Mouse (Mus musculus) myocyte (in vitro differentiated cells): ENCODE measurements around the gene Olfr1394. TPM values are rescaled to one million over a fixed set of nuclear protein-coding genes. Genes with fewer than 3 reads are reported as not detected.

Source experiments
- H3K27me3 ChIP-seq: one replicate; pipeline ENCODE4 v1.6.1; 2011; ENCODE audit not compliant: control insufficient read depth, insufficient read depth, insufficient read length
- H3K36me3 ChIP-seq: one replicate; pipeline ENCODE4 v1.6.1; 2011; ENCODE audit not compliant: control insufficient read depth, insufficient read depth
- H3K4me2 ChIP-seq: one replicate; pipeline ENCODE4 v1.6.1; 2011; ENCODE audit warnings: low read depth, control low read depth
- H3K4me3 ChIP-seq: one replicate; pipeline ENCODE4 v1.5.1; 2011; ENCODE audit warnings: mild to moderate bottlenecking, control low read depth, moderate library complexity
- H3K79me2 ChIP-seq: one replicate; pipeline ENCODE4 v1.6.1; 2011; ENCODE audit not compliant: control insufficient read depth, insufficient read depth
- H3ac ChIP-seq: one replicate; pipeline ENCODE4 v1.6.1; 2011; ENCODE audit not compliant: control insufficient read depth, insufficient read length
- CEBPB ChIP-seq: IDR thresholded peaks from 2 replicates; pipeline ENCODE4 v1.6.1; 2011; ENCODE audit warnings: mild to moderate bottlenecking, moderate library complexity; ENCODE audit not compliant: poor library complexity, insufficient read depth, severe bottlenecking
- MAX ChIP-seq: IDR thresholded peaks from one replicate; pipeline ENCODE4 v1.6.1; 2011; ENCODE audit warnings: low read depth, mild to moderate bottlenecking, control low read depth
- MYOD1 ChIP-seq, 3 experiments: IDR thresholded peaks; one replicate each; pipeline ENCODE4 v1.6.1; 2011; ENCODE audit warnings: control low read depth in 2 of 3, low read depth in 2 of 3, mild to moderate bottlenecking in 2 of 3, moderate library complexity in 1 of 3; ENCODE audit not compliant: insufficient read length in 2 of 3, control insufficient read depth in 1 of 3
- MYOG ChIP-seq, 3 experiments: IDR thresholded peaks; one replicate each; pipeline ENCODE4 v1.6.1; 2011; ENCODE audit warnings: control low read depth in 2 of 3, low read depth in 2 of 3, mild to moderate bottlenecking in 2 of 3; ENCODE audit not compliant: insufficient read length in 2 of 3, control insufficient read depth in 1 of 3, insufficient read depth in 1 of 3
- POLR2A ChIP-seq: IDR thresholded peaks from one replicate; pipeline ENCODE4 v1.6.1; 2011; ENCODE audit warnings: low read depth, mild to moderate bottlenecking, control low read depth, moderate library complexity; ENCODE audit not compliant: insufficient read length
- POLR2AphosphoS2 ChIP-seq: IDR thresholded peaks from one replicate; pipeline ENCODE4 v1.6.1; 2011; ENCODE audit warnings: low read depth, control low read depth; ENCODE audit not compliant: insufficient read length
- SRF ChIP-seq: IDR thresholded peaks from one replicate; pipeline ENCODE4 v1.6.1; 2011; ENCODE audit warnings: low read depth; ENCODE audit not compliant: control insufficient read depth, insufficient read length
- TCF12 ChIP-seq: IDR thresholded peaks from one replicate; pipeline ENCODE4 v1.6.1; 2011; ENCODE audit warnings: mild to moderate bottlenecking, control low read depth; ENCODE audit not compliant: poor library complexity, insufficient read depth, severe bottlenecking
- USF1 ChIP-seq: IDR thresholded peaks from one replicate; pipeline ENCODE4 v1.6.1; 2011; ENCODE audit warnings: low read depth, mild to moderate bottlenecking, control low read depth, moderate library complexity
- polyA plus RNA-seq: library from polyadenylated mRNA; unstranded; fragments of >200 nt; fragmentation: generic; extraction: Trizol; gene quantifications from one replicate; pipeline ENCODE4 v1.2.1, GENCODE M21; 2012; ENCODE audit warnings: missing spikeins

Gene Olfr1394
- polyA plus RNA-seq, 1 experiment, result not detected

GRCm38 (mm10) chr11:49205080-49205590 is 51.0 kb downstream of the Olfr1394 start:
- no peaks in the 10 kb centered on the region for H3K27me3 ChIP-seq
- H3K36me3 ChIP-seq, result peaks cover 7% of the 10 kb centered on the region
- TF ChIP-seq POLR2AphosphoS2 (no peak), CEBPB (no peak), MYOG (IDR thresholded peaks at IDR 0.05; ENCODE audit: control insufficient read depth in 1 of 3, insufficient read depth in 1 of 3, insufficient read length in 2 of 3, low read depth in 2 of 3) (no peak), SRF (no peak), MYOD1 (IDR thresholded peaks at IDR 0.05; ENCODE audit: control insufficient read depth in 1 of 3, insufficient read length in 2 of 3, low read depth in 2 of 3) (no peak), USF1 (no peak)
- peak overlapping the region; percentile 90 for H3K4me3 ChIP-seq
- H3K79me2 ChIP-seq, result peaks cover 72% of the 10 kb centered on the region
- peak overlapping the region; percentile 72 for H3K4me2 ChIP-seq
- no peak overlapping the region for H3ac ChIP-seq

DNA sequence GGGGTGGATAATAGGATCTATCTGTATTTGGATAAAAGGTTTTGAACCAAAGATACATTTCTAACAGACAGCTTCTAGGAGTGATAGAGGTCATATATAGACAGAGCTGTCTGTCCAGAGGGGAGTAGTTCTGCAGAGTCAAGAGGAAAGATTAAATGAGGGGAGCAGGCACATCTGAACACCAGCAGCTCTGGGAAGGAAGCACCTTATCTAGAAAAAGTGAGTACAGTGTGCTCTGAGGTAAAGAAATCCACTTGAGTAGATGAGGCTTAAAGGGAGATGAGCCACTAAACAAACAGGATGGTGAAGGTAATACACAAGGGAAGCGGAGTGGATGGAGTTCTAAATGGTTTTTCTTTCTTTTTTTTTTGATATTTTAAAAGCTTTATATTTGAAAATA is 53.3 kb downstream of the Olfr1394 start:
- no peak overlapping the region for H3K4me2 ChIP-seq
- no peak for TF ChIP-seq POLR2A
- no peak for TF ChIP-seq SRF
- no peak for TF ChIP-seq MYOG (IDR thresholded peaks at IDR 0.05; ENCODE audit: control insufficient read depth in 1 of 3, insufficient read depth in 1 of 3, insufficient read length in 2 of 3, low read depth in 2 of 3)
- TF ChIP-seq TCF12, result no peak
- TF ChIP-seq MAX, result no peak
- H3K36me3 ChIP-seq, result peaks cover 7% of the 10 kb centered on the region
- no peak overlapping the region for H3K4me3 ChIP-seq
- H3K79me2 ChIP-seq, result peaks cover 90% of the 10 kb centered on the region
- H3K27me3 ChIP-seq, result no peaks in the 10 kb centered on the region
- H3ac ChIP-seq, result no peak overlapping the region

Other genes starting within 250 kb of the Olfr1394 start
- 11.3 TPM for gene Psme2b, start 208.2 kb upstream of the Olfr1394 start, polyA plus RNA-seq
- 0.05 TPM for gene Olfr56, start 175.5 kb upstream of the Olfr1394 start, polyA plus RNA-seq
- 1.1 TPM for gene 9930111J21Rik1, start 175.0 kb upstream of the Olfr1394 start, polyA plus RNA-seq
- 0.10 TPM for gene Gm12185, start 162.2 kb upstream of the Olfr1394 start, polyA plus RNA-seq
- 0.04 TPM for gene Tgtp1, start 160.2 kb upstream of the Olfr1394 start, polyA plus RNA-seq
- 1.4 TPM for gene 9930111J21Rik2, start 103.1 kb upstream of the Olfr1394 start, polyA plus RNA-seq
- 0.16 TPM for gene Tgtp2, start 90.2 kb upstream of the Olfr1394 start, polyA plus RNA-seq
- 1.00 TPM for gene Ifi47, start 77.8 kb upstream of the Olfr1394 start, polyA plus RNA-seq
- not detected for gene Olfr1396, start 39.5 kb upstream of the Olfr1394 start, polyA plus RNA-seq
- gene Olfr1395, start 12.1 kb upstream of the Olfr1394 start, polyA plus RNA-seq, result not detected
- not detected for gene Btnl9, start 32.8 kb downstream of the Olfr1394 start, polyA plus RNA-seq
- gene Zfp62, start 48.9 kb downstream of the Olfr1394 start, polyA plus RNA-seq, result 5.6 TPM
- 45.8 TPM for gene Mgat1, start 89.8 kb downstream of the Olfr1394 start, polyA plus RNA-seq
- gene Olfr1393, start 123.9 kb downstream of the Olfr1394 start, polyA plus RNA-seq, result not detected
- gene Olfr1392, start 130.9 kb downstream of the Olfr1394 start, polyA plus RNA-seq, result not detected
- not detected for gene Olfr10, start 150.4 kb downstream of the Olfr1394 start, polyA plus RNA-seq
- not detected for gene Olfr1391, start 168.4 kb downstream of the Olfr1394 start, polyA plus RNA-seq
- not detected for gene Olfr1390, start 180.8 kb downstream of the Olfr1394 start, polyA plus RNA-seq